Mouse (Mus musculus) large intestine, adult 2 months (tissue): ENCODE measurements at regions not wholly inside any gene's neighbourhood (a gene's known extent, or its start where the extent isn't known, plus 50 kb on each side); places are given as distances from the start of the nearest gene placed in this dataset.

Source experiments
- DNase-seq: peaks from one replicate; pipeline ENCODE4 v3.0.0-alpha.2; 2012; ENCODE audit warnings: low read depth, low spot score
- WGBS: fragments of 180-500 bp; shearing (Covaris S2); methylation state at CpG from one replicate; pipeline ENCODE4 v1.1.7; 2018; 5-methylcytosine and 5-hydroxymethylcytosine counted together

GRCm38 (mm10) chr14:60524869-60525268, 108.9 kb upstream of the Spata13 start:
- no peak for DNase-seq
- WGBS, result 60% methylated on average over 4 of the region's 4 CpGs

- DNase-seq, result peak; percentile 56
- WGBS, result 64% methylated on average over 13 of the region's 13 CpGs
Observed at GRCm38 (mm10) chr14:60525284-60525962, 108.4 kb upstream of the Spata13 start.

DNA sequence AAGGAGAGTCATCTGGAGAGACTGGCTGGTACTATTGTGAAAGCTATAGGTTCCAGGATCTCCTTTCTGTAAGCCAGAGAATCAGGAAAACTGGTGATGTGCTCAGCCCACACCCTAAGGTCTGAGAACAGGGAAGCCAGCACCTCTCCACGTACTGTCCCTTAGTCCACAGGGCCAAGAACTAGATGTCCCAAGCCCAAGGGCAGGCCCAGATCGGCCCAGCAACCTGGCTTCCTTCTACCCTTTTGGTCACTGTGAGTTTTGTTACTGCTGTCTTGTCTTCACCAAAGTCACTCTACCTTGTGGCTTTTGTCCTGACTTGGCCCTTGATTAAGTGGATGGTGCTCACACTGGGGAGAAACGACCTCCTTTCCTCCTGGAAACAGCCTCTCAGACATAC, 107.8 kb upstream of the Spata13 start:
- no peak for DNase-seq
- WGBS, result 69% methylated on average over 3 of the region's 3 CpGs

DNA sequence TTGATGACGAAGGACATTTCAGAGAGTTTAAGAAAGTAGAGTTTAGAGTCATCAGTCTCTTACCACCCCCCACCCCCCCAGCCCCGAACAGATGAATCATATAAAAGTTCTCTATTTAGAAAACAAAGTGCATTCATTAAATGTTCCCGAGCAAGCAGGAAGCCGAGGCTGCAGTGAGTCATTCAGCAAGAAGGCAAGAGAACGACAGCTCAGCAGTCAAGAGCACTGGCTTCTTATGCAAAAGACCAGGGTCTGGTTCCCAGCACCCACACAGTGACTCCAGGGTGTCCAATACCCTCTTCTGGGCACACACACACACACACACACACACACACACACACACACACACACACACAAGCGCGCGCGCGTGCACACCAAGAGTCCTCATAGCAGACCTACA, 107.0 kb upstream of the Spata13 start:
- 66% methylated on average over 10 of the region's 10 CpGs for WGBS
- DNase-seq, result no peak

DNA sequence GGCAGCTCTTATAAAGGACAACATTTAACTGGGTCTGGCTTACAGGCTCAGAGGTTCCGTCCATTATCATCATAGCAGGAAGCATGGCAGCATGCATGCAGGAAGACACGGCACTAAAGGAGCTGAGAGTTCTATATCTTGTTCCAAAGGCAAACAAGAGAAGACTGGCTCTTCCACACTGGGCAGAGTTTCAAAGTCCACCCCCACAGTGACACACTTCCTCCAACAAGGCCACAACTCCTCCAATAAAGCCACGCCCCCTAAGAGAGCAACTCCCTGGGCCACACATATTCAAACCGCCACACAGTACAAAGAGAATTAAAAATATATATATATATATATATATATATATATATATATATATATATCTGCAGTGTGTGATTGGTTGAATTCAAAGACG, 105.8 kb upstream of the Spata13 start:
- WGBS, result 34% methylated on average over 5 of the region's 5 CpGs
- DNase-seq, result peak; percentile 67

DNA sequence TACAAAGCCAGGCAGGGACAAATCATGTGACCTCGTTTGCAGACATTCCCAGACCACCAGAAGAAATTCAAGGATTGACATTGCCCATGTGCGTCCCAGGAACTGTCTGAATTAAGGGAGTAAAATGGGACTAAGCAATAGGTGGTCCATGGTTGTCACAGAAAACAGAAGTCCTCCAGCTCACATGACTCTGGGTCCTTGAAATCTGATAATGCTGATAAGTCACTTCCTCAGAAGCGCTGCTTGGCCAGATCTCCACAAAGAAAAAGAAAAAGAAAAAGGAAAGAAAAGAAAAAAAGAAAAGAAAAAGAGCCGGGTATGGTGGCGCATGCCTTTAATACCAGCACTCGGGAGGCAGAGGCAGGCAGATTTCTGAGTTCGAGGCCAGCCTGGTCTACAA, 105.3 kb upstream of the Spata13 start:
- 88% methylated on average over 7 of the region's 7 CpGs for WGBS
- DNase-seq, result no peak

DNA sequence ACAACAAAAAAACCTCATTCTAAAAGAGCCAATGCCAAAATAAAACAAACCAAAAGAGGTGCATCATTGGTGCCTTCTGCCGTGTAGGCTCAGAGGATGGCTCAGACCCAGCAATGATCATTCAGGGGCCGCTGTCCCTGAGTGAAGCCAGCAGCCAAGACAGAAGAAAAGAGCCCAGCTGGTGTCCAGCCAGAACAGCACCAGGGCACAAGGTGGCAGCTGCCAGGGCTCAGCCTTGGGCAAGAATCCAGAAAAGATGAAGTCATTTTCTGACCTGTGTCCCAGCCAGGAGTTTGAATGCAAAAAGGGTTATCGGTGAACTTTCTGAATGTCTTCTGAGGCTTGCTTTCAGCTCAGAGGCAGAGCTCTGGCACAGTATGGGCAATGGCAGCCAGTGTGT, 104.8 kb upstream of the Spata13 start:
- peak; percentile 50 for DNase-seq
- WGBS, result 12% methylated on average over 3 of the region's 3 CpGs

- DNase-seq, result no peak
- 47% methylated on average over 6 of the region's 7 CpGs for WGBS
Observed at GRCm38 (mm10) chr14:60529646-60530347, 104.0 kb upstream of the Spata13 start.

DNA sequence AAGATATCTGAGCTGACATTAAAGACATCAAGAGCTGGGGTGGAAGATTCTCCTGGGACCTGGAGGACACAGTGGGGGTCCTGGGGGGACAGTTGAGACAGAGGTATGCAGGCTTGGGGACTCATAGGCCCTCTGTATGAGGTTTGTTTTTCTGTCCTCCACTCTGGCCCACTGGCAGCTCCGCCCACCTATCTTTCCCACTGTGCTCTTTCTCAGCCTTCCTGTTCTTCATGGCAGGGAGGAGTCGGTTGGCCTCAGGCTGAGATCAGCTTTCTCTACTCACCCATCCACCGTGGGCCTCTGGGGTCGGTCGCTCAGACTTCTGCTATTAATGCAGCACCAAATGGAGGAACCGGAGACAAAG, 103.5 kb upstream of the Spata13 start:
- no peak for DNase-seq
- whole genome bisulfite sequencing, result 49% methylated on average over 6 of the region's 6 CpGs

DNA sequence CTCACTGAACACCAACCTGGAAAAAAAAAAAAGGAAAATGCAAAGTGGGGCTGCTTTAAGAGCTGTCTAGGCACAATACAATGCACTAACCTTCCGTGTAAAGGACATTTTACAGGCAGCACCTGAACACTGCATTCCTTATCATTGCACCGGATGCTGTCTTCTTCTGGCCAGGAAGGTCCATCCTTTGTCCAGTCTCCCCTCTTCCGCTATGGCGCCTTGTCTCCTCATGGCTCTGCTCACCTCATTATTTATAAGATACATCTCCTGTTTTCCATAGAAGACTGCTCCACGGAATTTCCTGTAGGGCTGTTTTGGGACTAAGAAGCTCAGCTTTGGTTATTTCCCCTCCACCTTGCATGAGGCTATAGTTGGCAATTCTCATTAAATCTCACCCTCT, 102.8 kb upstream of the Spata13 start:
- no peak for DNase-seq
- WGBS, result 90% methylated on average over 5 of the region's 5 CpGs

GRCm38 (mm10) chr14:60531766-60532165, 102.0 kb upstream of the Spata13 start:
- no peak for DNase-seq

DNA sequence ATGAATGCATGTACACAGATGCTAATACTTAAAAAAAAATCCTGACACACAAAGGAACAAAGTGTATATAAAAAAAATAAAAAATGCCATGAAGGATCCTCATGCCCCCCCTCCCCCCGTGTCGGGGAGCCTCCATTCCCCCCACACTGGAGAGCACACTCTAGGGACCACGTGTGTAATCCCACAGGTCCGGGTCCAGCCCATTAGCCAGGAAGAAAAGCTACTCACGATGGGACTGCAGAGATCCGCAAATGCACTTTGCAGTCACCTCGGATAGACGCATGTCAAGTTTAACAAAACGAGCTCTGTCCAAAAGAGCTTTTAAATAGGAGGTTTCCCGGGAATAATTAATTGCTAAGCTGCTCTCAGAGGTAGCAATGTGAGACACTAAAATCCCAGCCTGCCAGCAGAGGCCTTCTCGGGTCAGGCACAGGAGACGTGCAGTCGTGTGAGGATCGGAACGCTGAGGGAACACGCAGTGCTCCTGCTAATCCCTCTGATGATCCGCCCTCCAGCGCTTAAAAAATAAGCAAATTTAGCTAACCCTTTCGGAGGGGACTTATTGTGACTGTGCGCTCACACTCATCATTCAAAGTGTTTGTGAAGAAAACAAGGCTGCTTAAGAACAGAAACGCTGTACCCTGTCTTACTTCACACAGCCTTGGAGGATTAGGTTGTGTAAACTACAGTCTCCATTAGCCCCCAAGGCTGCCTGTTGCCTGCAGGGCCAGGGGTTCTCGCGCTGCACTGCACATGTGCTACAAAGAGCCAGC, 100.2 kb upstream of the Spata13 start:
- 67% methylated on average over 23 of the region's 23 CpGs for WGBS

GRCm38 (mm10) chr14:60539040-60539439, 94.8 kb upstream of the Spata13 start:
- DNase-seq, result no peak
- 99% methylated on average over 2 of the region's 2 CpGs for WGBS

More for the DNA sequence above, 100.2 kb upstream of the Spata13 start:
- DNase-seq, result no peak

- DNase-seq, result no peak
- 76% methylated on average over 4 of the region's 4 CpGs for WGBS
Observed at GRCm38 (mm10) chr14:60540111-60540510, 93.7 kb upstream of the Spata13 start.

- 60% methylated on average over 5 of the region's 5 CpGs for WGBS
- no peak for DNase-seq
Observed at GRCm38 (mm10) chr14:60541596-60541995, 92.2 kb upstream of the Spata13 start.

GRCm38 (mm10) chr14:60544767-60545166, 89.0 kb upstream of the Spata13 start:
- DNase-seq, result no peak

GRCm38 (mm10) chr14:60554222-60554740, 79.5 kb upstream of the Spata13 start:
- DNase-seq, result no peak
- 23% methylated on average over 6 of the region's 6 CpGs for WGBS

DNA sequence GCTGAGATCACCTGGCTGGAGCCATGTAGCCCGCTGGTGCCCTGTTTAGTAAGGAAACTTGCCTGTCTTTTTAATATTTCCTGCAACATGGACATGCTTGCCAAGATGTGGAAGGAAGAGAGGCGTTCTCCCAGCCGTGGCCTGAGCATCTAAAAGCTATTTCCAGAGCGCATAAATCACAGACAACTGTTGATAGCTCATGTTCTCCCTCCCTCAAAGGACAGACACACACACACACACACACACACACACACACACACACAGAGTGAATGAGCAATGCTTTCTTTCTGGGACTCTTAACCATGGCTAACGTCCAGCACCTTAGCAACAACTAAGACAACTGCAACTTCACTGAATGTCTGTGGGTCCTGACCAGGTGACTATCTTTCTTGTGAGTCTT, 77.3 kb upstream of the Spata13 start:
- DNase-seq, result no peak
- 64% methylated on average over 5 of the region's 5 CpGs for WGBS

- WGBS, result 80% methylated on average over 4 of the region's 4 CpGs
- DNase-seq, result no peak
Observed at GRCm38 (mm10) chr14:60557020-60557419, 76.8 kb upstream of the Spata13 start.

DNA sequence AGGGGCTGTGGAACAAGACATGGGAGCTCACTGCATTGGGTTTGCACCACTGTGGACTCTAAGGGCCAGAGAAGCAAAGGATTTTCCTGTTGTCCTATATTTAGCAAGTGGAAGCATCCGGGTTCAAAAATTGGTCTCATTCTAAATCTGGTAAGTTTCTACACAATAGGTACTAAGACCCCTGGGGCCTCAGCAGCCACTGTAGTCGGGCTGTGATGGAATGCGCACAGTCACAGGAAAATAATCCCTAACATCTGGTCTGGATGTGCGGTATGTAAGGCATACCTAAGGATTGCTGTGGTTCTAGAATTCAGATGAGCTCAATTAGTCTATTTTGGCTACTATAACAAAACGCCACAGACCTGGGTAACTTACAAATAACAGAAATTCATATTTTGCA, 74.4 kb upstream of the Spata13 start:
- no peak for DNase-seq
- WGBS, result 88% methylated on average over 5 of the region's 5 CpGs
